Mouse (Mus musculus) erythroblast, embryonic 14.5 days (primary cell): ENCODE data around the gene H2-Q6. TPM values are rescaled to one million over a fixed set of nuclear protein-coding genes. Genes with fewer than 3 reads are reported as not detected.
A peak's percentile ranks its signal among the peaks of the same experiment; 100 is the strongest.
"Not testable (repeated sequence)": the region's sequence is repeated elsewhere in the genome, so short reads cannot be mapped to it uniquely, and the experiment has no call there.

Experiments used
- H3K27me3 ChIP-seq: 2 replicates; pipeline ENCODE4 v1.6.1; 2012; ENCODE audit warnings: inconsistent platforms; ENCODE audit not compliant: control insufficient read depth
- H3K36me3 ChIP-seq: 2 replicates; pipeline ENCODE4 v1.6.1; 2012; ENCODE audit warnings: mild to moderate bottlenecking, inconsistent platforms; ENCODE audit not compliant: control insufficient read depth
- H3K4me1 ChIP-seq: 2 replicates; pipeline ENCODE4 v1.6.1; 2012; ENCODE audit warnings: inconsistent platforms; ENCODE audit not compliant: control insufficient read depth
- H3K4me3 ChIP-seq: replicated peaks from 2 replicates; pipeline ENCODE3; 2012; ENCODE audit warnings: moderate library complexity, mild to moderate bottlenecking, inconsistent platforms
- H3K9me3 ChIP-seq: 2 replicates; pipeline ENCODE4 v1.6.1; 2012; ENCODE audit warnings: low read length, inconsistent platforms, mixed read lengths; ENCODE audit not compliant: control insufficient read depth
- GATA1 ChIP-seq: IDR thresholded peaks from 2 replicates; pipeline ENCODE4 v1.6.1; 2012; ENCODE audit warnings: low read length, inconsistent platforms, mixed read lengths
- TAL1 ChIP-seq: IDR thresholded peaks from 3 replicates; pipeline ENCODE4 v1.6.1; 2012; ENCODE audit warnings: low read length, inconsistent platforms, mixed read lengths
- polyA plus RNA-seq: library from polyadenylated mRNA; stranded (reverse); fragments of >175 nt; gene quantifications from 2 replicates; pipeline ENCODE4 v1.2.3, GENCODE M21; 2012

Gene H2-Q6
- 0.09 TPM in 1 of 2 replicates, not detected in the other for polyA plus RNA-seq

- Histone ChIP-seq H3K27me3 (peaks cover 14% of the 10 kb centered on the region), H3K4me3 (peak within 1 kb of the TSS; percentile 29)
- not testable (repeated sequence) for H3K4me1 ChIP-seq, H3K36me3 ChIP-seq, H3K9me3 ChIP-seq
Measured at GRCm38 (mm10) chr17:35424624-35425416, at the start of gene H2-Q6. H2-Q6 (plus strand) TSS chr17:35424850.

GRCm38 (mm10) chr17:35379369-35379728, 45.3 kb upstream of the H2-Q6 start, which contains the start of gene H2-Q4:
H2-Q4 (plus strand) TSS chr17:35379617.
- TF ChIP-seq TAL1 (no peak), GATA1 (no peak)
- peaks cover 22% of the 10 kb centered on the region for H3K27me3 ChIP-seq
- H3K4me3 ChIP-seq = peak within 1 kb of the TSS; percentile 62
- H3K36me3 ChIP-seq = no peaks in the 10 kb centered on the region
- no peaks in the 10 kb centered on the region; the same call in 1 of the 2 replicates for H3K9me3 ChIP-seq
- peaks cover 9% of the 10 kb centered on the region for H3K4me1 ChIP-seq

GRCm38 (mm10) chr17:35379729-35380451, 44.8 kb upstream of the H2-Q6 start:
- Histone ChIP-seq H3K4me3 (peak overlapping the region; percentile 62), H3K27me3 (peaks cover 22% of the 10 kb centered on the region), H3K36me3 (no peaks in the 10 kb centered on the region), H3K9me3 (no peaks in the 10 kb centered on the region; the same call in 1 of the 2 replicates), H3K4me1 (peaks cover 9% of the 10 kb centered on the region)
- TF ChIP-seq GATA1 (no peak), TAL1 (no peak)

DNA sequence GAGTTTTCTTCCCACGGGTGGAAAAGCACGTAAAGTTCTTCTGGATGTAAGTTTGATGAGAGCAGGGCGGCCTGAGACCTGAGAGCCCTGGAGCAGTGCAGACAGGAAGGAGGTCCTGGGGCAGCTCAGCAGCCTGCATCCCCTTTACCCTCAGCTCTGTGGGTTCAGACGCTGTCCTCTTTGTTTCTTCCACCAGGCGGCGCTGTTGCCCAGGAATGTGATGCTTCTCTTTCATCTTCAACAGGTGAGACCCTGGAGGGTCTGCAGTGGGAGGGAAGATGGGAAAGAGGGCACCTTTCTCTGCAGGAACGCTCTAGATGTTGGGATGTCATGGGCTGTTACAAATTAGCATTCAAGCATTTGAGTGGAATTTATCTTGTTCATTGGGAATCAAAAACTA, 34.9 kb upstream of the H2-Q6 start:
- not testable (repeated sequence) for H3K9me3 ChIP-seq, H3K4me3 ChIP-seq, H3K36me3 ChIP-seq, H3K27me3 ChIP-seq, H3K4me1 ChIP-seq

GRCm38 (mm10) chr17:35392671-35393070, 32.0 kb upstream of the H2-Q6 start:
- not testable (repeated sequence) for H3K9me3 ChIP-seq, H3K4me1 ChIP-seq, H3K4me3 ChIP-seq, H3K36me3 ChIP-seq, H3K27me3 ChIP-seq

GRCm38 (mm10) chr17:35393864-35394800, 30.5 kb upstream of the H2-Q6 start:
- H3K9me3 ChIP-seq, H3K4me3 ChIP-seq, H3K36me3 ChIP-seq, H3K4me1 ChIP-seq, H3K27me3 ChIP-seq: not testable (repeated sequence)

GRCm38 (mm10) chr17:35396956-35397355, 27.7 kb upstream of the H2-Q6 start:
- not testable (repeated sequence) for H3K27me3 ChIP-seq, H3K9me3 ChIP-seq, H3K4me3 ChIP-seq, H3K4me1 ChIP-seq, H3K36me3 ChIP-seq

DNA sequence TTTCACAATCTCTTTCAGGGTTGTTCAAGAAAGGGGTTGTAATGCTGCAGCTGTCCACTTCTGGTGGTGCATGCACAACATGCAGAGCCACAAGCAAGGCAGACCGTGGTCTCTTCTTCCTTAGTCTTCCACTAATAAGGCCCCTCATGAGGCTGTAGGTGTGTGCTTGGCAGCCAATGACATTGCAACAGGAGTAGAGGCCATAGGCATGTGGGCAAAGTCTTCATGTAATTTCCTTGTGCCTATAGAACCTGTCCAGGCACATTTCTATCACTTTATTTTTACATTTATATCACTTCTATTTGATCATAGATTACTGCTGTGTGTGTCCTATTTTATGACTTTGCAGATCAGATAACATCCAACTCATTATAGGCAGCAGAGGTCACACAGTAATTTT, 11.6 kb upstream of the H2-Q6 start:
- not testable (repeated sequence) for H3K4me3 ChIP-seq, H3K4me1 ChIP-seq, H3K27me3 ChIP-seq, H3K36me3 ChIP-seq, H3K9me3 ChIP-seq

GRCm38 (mm10) chr17:35415273-35416129, 9.1 kb upstream of the H2-Q6 start:
- H3K9me3 ChIP-seq, H3K4me3 ChIP-seq, H3K36me3 ChIP-seq, H3K27me3 ChIP-seq, H3K4me1 ChIP-seq: not testable (repeated sequence)
